Mouse (Mus musculus) hindbrain, embryonic 15.5 days (tissue): Measurements from ENCODE around the gene Dmrtc2. TPM values are rescaled to one million over a fixed set of nuclear protein-coding genes. Genes with fewer than 3 reads are reported as not detected.
"Not testable (repeated sequence)": the region's sequence is repeated elsewhere in the genome, so short reads cannot be mapped to it uniquely, and the experiment has no call there.

ENCODE experiments used
- ATAC-seq: fragments of 200-750 bp; cut with Nextera tagmentation; 2 replicates; pipeline ENCODE4 v1.8.0; 2017; ENCODE audit warnings: low read depth, moderate number of reproducible peaks, moderate TSS enrichment; ENCODE audit not compliant: low FRiP score
- H3K27ac ChIP-seq: fragments of 300-500 bp; sonication (generic); replicated peaks from 2 replicates; pipeline ENCODE4 v1.5.1; 2015; ENCODE audit warnings: mild to moderate bottlenecking, inconsistent platforms
- H3K27me3 ChIP-seq: fragments of 300-500 bp; sonication (generic); 2 replicates; pipeline ENCODE4 v1.6.1; 2015; ENCODE audit warnings: control low read depth, inconsistent platforms
- H3K36me3 ChIP-seq: fragments of 300-500 bp; sonication (generic); 2 replicates; pipeline ENCODE4 v1.6.1; 2015; ENCODE audit warnings: control low read depth, inconsistent platforms
- H3K4me1 ChIP-seq: fragments of 300-500 bp; sonication (generic); replicated peaks from 2 replicates; pipeline ENCODE4 v1.6.1; 2015; ENCODE audit warnings: control low read depth, inconsistent platforms
- H3K4me2 ChIP-seq: fragments of 300-500 bp; sonication (generic); 2 replicates; pipeline ENCODE4 v1.6.1; 2015; ENCODE audit warnings: moderate library complexity, mild to moderate bottlenecking, inconsistent platforms
- H3K4me3 ChIP-seq: fragments of 300-500 bp; sonication (generic); 2 replicates; pipeline ENCODE4 v1.5.1; 2015; ENCODE audit warnings: mild to moderate bottlenecking, inconsistent platforms
- H3K9ac ChIP-seq: fragments of 300-500 bp; sonication (generic); 2 replicates; pipeline ENCODE4 v1.6.1; 2015; ENCODE audit warnings: inconsistent platforms
- H3K9me3 ChIP-seq: fragments of 300-500 bp; sonication (generic); 2 replicates; pipeline ENCODE4 v1.6.1; 2016; ENCODE audit warnings: control low read depth, inconsistent platforms
- WGBS: fragments of 180-500 bp; shearing (Covaris S2); methylation state at CpG from one replicate; pipeline ENCODE4 v1.1.7; 2015; 5-methylcytosine and 5-hydroxymethylcytosine counted together
- polyA plus RNA-seq: library from polyadenylated mRNA; unstranded; fragments of >200 nt; fragmentation: Nextera tagmentation; extraction: Ambion mirVana; gene quantifications from 2 replicates; pipeline ENCODE4 v1.2.1, GENCODE M21; 2015

Dmrtc2 gene
- polyA plus RNA-seq = 0.20 and 0.30 TPM in 2 replicates

- Histone ChIP-seq H3K9me3 (no peaks in the 10 kb centered on the region), H3K27ac (no peak within 1 kb of the TSS), H3K4me3 (no peak within 1 kb of the TSS), H3K27me3 (no peaks in the 10 kb centered on the region), H3K36me3 (no peaks in the 10 kb centered on the region), H3K9ac (no peak within 1 kb of the TSS), H3K4me1 (no peaks in the 10 kb centered on the region), H3K4me2 (peak within 1 kb of the TSS; percentile 26; the same call in 1 of the 2 replicates)
- peak; percentile 52; the same call in 1 of the 2 replicates for ATAC-seq
- WGBS = 60% methylated on average over 41 of the region's 41 CpGs
Observed at GRCm38 (mm10) chr7:24869532-24870165, at the start of gene Dmrtc2, which contains the start of gene Lypd4. Gene Dmrtc2 (plus strand): TSS chr7:24870057. Gene Lypd4 (minus strand): TSS chr7:24869941.

GRCm38 (mm10) chr7:24824452-24824851, 45.4 kb upstream of the Dmrtc2 start:
- Histone ChIP-seq H3K36me3 (no peaks in the 10 kb centered on the region), H3K27me3 (no peaks in the 10 kb centered on the region), H3K4me2 (no peak overlapping the region), H3K9ac (no peak overlapping the region), H3K27ac (no peak overlapping the region), H3K4me3 (no peak overlapping the region), H3K9me3 (no peaks in the 10 kb centered on the region), H3K4me1 (no peaks in the 10 kb centered on the region)
- no peak for ATAC-seq
- 76% methylated on average over 7 of the region's 7 CpGs for WGBS

- H3K4me3 ChIP-seq = no peak overlapping the region
- H3K36me3 ChIP-seq = no peaks in the 10 kb centered on the region
- H3K9me3 ChIP-seq = no peaks in the 10 kb centered on the region
- no peak overlapping the region for H3K27ac ChIP-seq
- WGBS = 91% methylated on average over 4 of the region's 4 CpGs
- H3K4me2 ChIP-seq = no peak overlapping the region
- ATAC-seq = no peak
- no peaks in the 10 kb centered on the region for H3K27me3 ChIP-seq
- H3K9ac ChIP-seq = no peak overlapping the region
- H3K4me1 ChIP-seq = no peaks in the 10 kb centered on the region
Observed at GRCm38 (mm10) chr7:24827181-24827580, 42.7 kb upstream of the Dmrtc2 start.

- not testable (repeated sequence) for ATAC-seq, H3K27me3 ChIP-seq, H3K9ac ChIP-seq, H3K27ac ChIP-seq, H3K36me3 ChIP-seq, H3K9me3 ChIP-seq, H3K4me1 ChIP-seq, H3K4me3 ChIP-seq, H3K4me2 ChIP-seq
- 70% methylated on average over 12 of the region's 13 CpGs for WGBS
Observed at GRCm38 (mm10) chr7:24838732-24839409, 31.0 kb upstream of the Dmrtc2 start.

GRCm38 (mm10) chr7:24839410-24839808, 30.4 kb upstream of the Dmrtc2 start:
- no peak overlapping the region for H3K4me3 ChIP-seq
- H3K9ac ChIP-seq = no peak overlapping the region
- no peak for ATAC-seq
- no peaks in the 10 kb centered on the region for H3K4me1 ChIP-seq
- H3K27me3 ChIP-seq = no peaks in the 10 kb centered on the region
- no peak overlapping the region for H3K27ac ChIP-seq
- no peaks in the 10 kb centered on the region for H3K9me3 ChIP-seq
- 90% methylated on average over 8 of the region's 8 CpGs for WGBS
- H3K4me2 ChIP-seq = no peak overlapping the region
- no peaks in the 10 kb centered on the region for H3K36me3 ChIP-seq

GRCm38 (mm10) chr7:24840331-24840730, 29.5 kb upstream of the Dmrtc2 start:
- Histone ChIP-seq H3K9me3 (no peaks in the 10 kb centered on the region), H3K27ac (no peak overlapping the region), H3K27me3 (no peaks in the 10 kb centered on the region), H3K4me2 (no peak overlapping the region), H3K36me3 (no peaks in the 10 kb centered on the region), H3K4me1 (no peaks in the 10 kb centered on the region), H3K9ac (no peak overlapping the region), H3K4me3 (no peak overlapping the region)
- no peak for ATAC-seq
- 63% methylated on average over 3 of the region's 3 CpGs for WGBS

DNA sequence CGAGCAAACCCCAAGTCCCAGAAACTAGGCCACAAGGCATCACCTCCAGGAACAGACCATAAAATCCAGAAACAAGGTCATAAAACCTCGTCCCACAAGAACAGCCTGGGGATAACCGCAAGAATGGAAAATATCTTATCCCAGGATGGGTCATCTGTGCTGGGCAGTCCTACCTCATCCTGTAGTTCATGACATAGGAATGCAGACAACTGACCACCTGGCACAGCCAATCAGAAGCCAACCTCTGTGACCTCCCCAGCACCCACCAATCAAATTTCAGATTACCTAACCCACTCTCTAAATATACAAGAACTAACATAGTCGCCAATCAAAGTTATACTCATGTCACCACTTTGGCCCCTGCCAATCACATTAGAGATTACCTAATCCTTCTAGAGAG, 28.8 kb upstream of the Dmrtc2 start:
- Histone ChIP-seq H3K9ac (no peak overlapping the region), H3K9me3 (no peaks in the 10 kb centered on the region), H3K4me1 (no peaks in the 10 kb centered on the region), H3K27me3 (no peaks in the 10 kb centered on the region), H3K36me3 (no peaks in the 10 kb centered on the region), H3K4me3 (no peak overlapping the region), H3K27ac (no peak overlapping the region), H3K4me2 (no peak overlapping the region)
- 81% methylated on average over 4 of the region's 4 CpGs for WGBS
- ATAC-seq = no peak

DNA sequence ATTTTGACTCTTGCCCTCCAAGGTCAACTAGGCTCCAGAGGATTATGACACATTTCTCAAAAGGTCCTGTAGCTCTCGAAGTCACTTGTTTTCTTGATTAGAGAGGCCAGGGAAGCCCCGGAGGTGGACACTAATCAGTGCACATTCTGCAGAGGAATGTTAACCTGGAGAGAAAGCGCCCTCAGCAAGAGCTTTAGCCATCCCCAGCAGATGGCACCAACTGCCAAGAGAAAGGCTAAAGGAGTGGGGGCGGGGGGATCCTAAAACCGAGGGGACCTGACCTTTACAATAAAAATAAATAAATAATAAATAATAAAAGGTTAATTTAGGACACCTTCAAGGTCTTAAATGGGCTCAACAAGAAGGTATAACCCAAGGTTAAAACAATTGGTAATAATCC, 25.7 kb upstream of the Dmrtc2 start:
- WGBS = 44% methylated on average over 5 of the region's 5 CpGs
- Histone ChIP-seq H3K36me3 (no peaks in the 10 kb centered on the region), H3K27me3 (no peaks in the 10 kb centered on the region), H3K9ac (no peak overlapping the region), H3K4me2 (no peak overlapping the region), H3K4me1 (no peaks in the 10 kb centered on the region), H3K4me3 (no peak overlapping the region), H3K9me3 (no peaks in the 10 kb centered on the region), H3K27ac (no peak overlapping the region)
- ATAC-seq = no peak

DNA sequence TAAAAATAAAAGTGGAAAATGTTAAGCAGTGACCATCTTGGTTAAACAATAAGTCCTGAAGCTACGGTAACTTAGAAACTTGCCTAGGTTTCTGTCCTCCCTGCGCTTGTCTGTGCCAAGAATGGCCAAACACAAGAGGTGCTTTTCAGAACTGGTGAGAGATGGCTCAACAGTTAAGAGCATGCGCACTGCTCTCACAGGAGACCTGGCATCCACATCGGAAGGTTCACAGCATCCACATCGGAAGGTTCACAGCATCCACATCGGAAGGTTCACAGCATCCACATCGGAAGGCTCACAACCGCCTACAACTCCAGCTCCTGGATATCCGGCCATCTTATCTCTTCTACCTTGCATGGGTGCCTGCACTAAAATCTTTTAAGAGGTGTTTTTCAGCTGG, 24.7 kb upstream of the Dmrtc2 start:
- Histone ChIP-seq H3K27ac (no peak overlapping the region), H3K27me3 (no peaks in the 10 kb centered on the region), H3K4me3 (no peak overlapping the region), H3K9me3 (no peaks in the 10 kb centered on the region), H3K4me1 (no peaks in the 10 kb centered on the region), H3K36me3 (no peaks in the 10 kb centered on the region), H3K4me2 (no peak overlapping the region), H3K9ac (no peak overlapping the region)
- ATAC-seq = no peak
- 86% methylated on average over 9 of the region's 9 CpGs for WGBS

- 6% methylated on average over 6 of the region's 6 CpGs for WGBS
Observed at GRCm38 (mm10) chr7:24845713-24846112, 24.1 kb upstream of the Dmrtc2 start.

GRCm38 (mm10) chr7:24846576-24846975, 23.3 kb upstream of the Dmrtc2 start:
- not testable (repeated sequence) for H3K27ac ChIP-seq

More at GRCm38 (mm10) chr7:24845713-24846112, 24.1 kb upstream of the Dmrtc2 start:
- Histone ChIP-seq H3K9me3 (no peaks in the 10 kb centered on the region), H3K36me3 (no peaks in the 10 kb centered on the region), H3K27me3 (no peaks in the 10 kb centered on the region), H3K9ac (no peak overlapping the region), H3K4me3 (no peak overlapping the region), H3K27ac (no peak overlapping the region; the same call in 1 of the 2 replicates), H3K4me2 (no peak overlapping the region), H3K4me1 (no peaks in the 10 kb centered on the region)
- no peak for ATAC-seq

DNA sequence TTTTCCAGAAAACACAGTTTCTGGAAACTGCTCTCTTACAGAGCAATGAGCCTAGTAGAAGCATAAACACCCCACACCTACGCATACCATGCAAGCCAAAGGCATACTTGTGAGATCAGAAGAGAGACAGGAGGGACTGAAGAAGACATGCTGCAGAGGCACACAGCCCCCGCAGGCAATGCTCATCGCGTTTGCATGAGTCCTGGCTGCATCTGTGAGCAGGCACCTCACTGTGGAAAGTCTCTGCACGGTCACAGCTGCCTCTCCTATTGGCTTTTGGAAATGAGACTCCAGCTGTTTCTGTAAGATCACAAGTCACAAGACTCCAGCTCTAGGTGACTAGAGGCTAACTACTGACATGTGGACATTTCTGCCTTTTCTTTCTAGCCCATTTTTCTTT, 19.7 kb upstream of the Dmrtc2 start:
- no peak overlapping the region for H3K27ac ChIP-seq
- no peak for ATAC-seq
- H3K4me3 ChIP-seq = no peak overlapping the region
- no peaks in the 10 kb centered on the region for H3K36me3 ChIP-seq
- no peak overlapping the region for H3K9ac ChIP-seq
- no peak overlapping the region for H3K4me2 ChIP-seq
- H3K27me3 ChIP-seq = no peaks in the 10 kb centered on the region
- 20% methylated on average over 5 of the region's 5 CpGs for WGBS
- no peaks in the 10 kb centered on the region for H3K4me1 ChIP-seq
- H3K9me3 ChIP-seq = no peaks in the 10 kb centered on the region

More at GRCm38 (mm10) chr7:24846576-24846975, 23.3 kb upstream of the Dmrtc2 start:
- H3K4me3 ChIP-seq, H3K4me1 ChIP-seq, H3K4me2 ChIP-seq, ATAC-seq, H3K9me3 ChIP-seq, H3K27me3 ChIP-seq, H3K36me3 ChIP-seq, H3K9ac ChIP-seq: not testable (repeated sequence)
- WGBS = 46% methylated on average over 2 of the region's 2 CpGs
